Mouse (Mus musculus) kidney, embryonic 14.5 days (tissue): ENCODE data around the gene Spin1. TPM values are rescaled to one million over a fixed set of nuclear protein-coding genes. Genes with fewer than 3 reads are reported as not detected.
A peak's percentile ranks its signal among the peaks of the same experiment; 100 is the strongest.
"Not testable (repeated sequence)": the region's sequence is repeated elsewhere in the genome, so short reads cannot be mapped to it uniquely, and the experiment has no call there.

Experiments
- ATAC-seq: fragments of 200-750 bp; cut with Nextera tagmentation; 2 replicates; pipeline ENCODE4 v1.8.0; 2017; ENCODE audit warnings: moderate number of reproducible peaks, mild to moderate bottlenecking, moderate TSS enrichment, moderate library complexity; ENCODE audit not compliant: low FRiP score, low TSS enrichment
- H3K27ac ChIP-seq: fragments of 300-500 bp; sonication (generic); 2 replicates; pipeline ENCODE4 v1.5.1; 2014; ENCODE audit warnings: low read depth, mild to moderate bottlenecking, low read length, moderate library complexity, mixed read lengths
- H3K27me3 ChIP-seq: fragments of 300-500 bp; sonication (generic); 2 replicates; pipeline ENCODE4 v1.6.1; 2014; ENCODE audit warnings: mild to moderate bottlenecking, low read length; ENCODE audit not compliant: control insufficient read depth, insufficient read depth
- H3K36me3 ChIP-seq: fragments of 300-500 bp; sonication (generic); 2 replicates; pipeline ENCODE4 v1.6.1; 2014; ENCODE audit warnings: low read length, mixed read lengths; ENCODE audit not compliant: control insufficient read depth, insufficient read depth
- H3K4me1 ChIP-seq: fragments of 300-500 bp; sonication (generic); 2 replicates; pipeline ENCODE4 v1.6.1; 2014; ENCODE audit warnings: low read length, mixed read lengths; ENCODE audit not compliant: control insufficient read depth, insufficient read depth
- H3K4me2 ChIP-seq: fragments of 300-500 bp; sonication (generic); replicated peaks from 2 replicates; pipeline ENCODE4 v1.6.1; 2014; ENCODE audit warnings: low read depth, mild to moderate bottlenecking, low read length
- H3K4me3 ChIP-seq: fragments of 300-500 bp; sonication (generic); 2 replicates; pipeline ENCODE4 v1.5.1; 2014; ENCODE audit warnings: mild to moderate bottlenecking, low read length
- H3K9ac ChIP-seq: fragments of 300-500 bp; sonication (generic); 2 replicates; pipeline ENCODE4 v1.6.1; 2014; ENCODE audit warnings: low read depth, mild to moderate bottlenecking, low read length, moderate library complexity
- H3K9me3 ChIP-seq: fragments of 300-500 bp; sonication (generic); 2 replicates; pipeline ENCODE4 v1.6.1; 2016; ENCODE audit warnings: low read length; ENCODE audit not compliant: control insufficient read depth
- WGBS: fragments of 180-500 bp; shearing (Covaris S2); extraction: QIAGEN DNeasy Blood & Tissue Kit; methylation state at CpG from one replicate; pipeline ENCODE4 v1.1.7; 2014; 5-methylcytosine and 5-hydroxymethylcytosine counted together
- polyA plus RNA-seq: library from polyadenylated mRNA; unstranded; fragments of >200 nt; fragmentation: Nextera tagmentation; extraction: Ambion mirVana; gene quantifications from 2 replicates; pipeline ENCODE4 v1.2.1, GENCODE M21; 2014

The Spin1 gene
- polyA plus RNA-seq, 1 experiment from 2014 or later: 107 TPM

DNA sequence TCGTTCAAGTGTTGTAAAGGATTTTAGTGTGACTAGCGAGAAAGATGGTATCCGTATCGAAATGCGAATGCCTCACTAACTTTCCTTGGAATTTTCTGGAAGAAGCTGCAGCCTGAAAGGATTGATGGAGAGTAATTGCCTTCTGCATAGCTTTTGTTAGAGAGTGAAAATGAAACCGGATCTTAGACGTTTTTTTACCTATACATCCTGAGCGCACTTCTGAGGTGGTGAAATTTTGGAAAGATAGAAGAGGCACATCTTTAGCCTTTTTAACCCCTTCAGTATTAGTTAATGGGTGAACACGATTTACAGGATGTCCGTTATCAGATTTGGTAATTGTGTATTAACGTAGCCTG is 1.1 kb downstream of the Spin1 start:
- H3K9ac ChIP-seq: peak overlapping the region; percentile 98; the same call in 1 of the 2 replicates
- H3K36me3 ChIP-seq: no peaks in the 10 kb centered on the region
- H3K27me3 ChIP-seq: no peaks in the 10 kb centered on the region
- H3K4me2 ChIP-seq: peak overlapping the region; percentile 94
- H3K4me3 ChIP-seq: peak overlapping the region; percentile 69
- ATAC-seq: no peak
- peaks cover 3% of the 10 kb centered on the region; the same call in 1 of the 2 replicates for H3K9me3 ChIP-seq
- no peaks in the 10 kb centered on the region; the same call in 1 of the 2 replicates for H3K4me1 ChIP-seq
- H3K27ac ChIP-seq: peak overlapping the region; percentile 86
- 25% methylated on average over 11 of the region's 11 CpGs for WGBS

DNA sequence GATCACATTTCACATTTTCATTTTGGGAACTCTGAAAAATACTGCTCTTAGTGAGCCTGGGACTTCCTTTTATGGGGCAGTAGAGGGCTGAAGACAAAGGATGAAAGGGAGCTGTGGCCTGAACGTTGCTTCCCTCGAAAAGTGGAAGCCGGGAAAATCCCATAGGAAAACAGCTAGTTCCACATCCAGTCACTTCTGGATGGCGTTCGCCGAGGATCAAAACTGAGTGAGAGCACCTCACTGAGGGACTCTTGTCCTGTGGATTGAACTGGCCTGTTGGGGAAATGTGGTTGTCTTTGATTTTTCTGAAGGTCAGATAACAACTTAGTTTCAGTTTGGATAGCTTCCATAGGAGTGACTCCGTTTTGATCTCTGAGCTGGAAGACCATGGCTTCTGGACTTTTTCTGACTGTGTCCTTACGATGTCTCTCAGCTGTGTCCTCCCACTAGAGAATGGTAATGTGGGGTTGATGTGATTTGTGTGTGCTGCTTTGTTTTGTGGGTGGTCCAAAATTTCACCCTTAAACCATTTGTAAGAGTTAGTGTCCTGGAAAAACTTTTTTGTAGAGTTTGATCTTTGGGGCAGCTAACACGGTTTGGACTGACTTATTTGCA is 2.5 kb downstream of the Spin1 start:
- no peak overlapping the region; the same call in 1 of the 2 replicates for H3K27ac ChIP-seq
- H3K9ac ChIP-seq: no peak overlapping the region
- H3K4me3 ChIP-seq: 0 out of 2 replicates have a peak overlapping the region, but pooled peaks have one; percentile 69
- H3K9me3 ChIP-seq: peaks cover 3% of the 10 kb centered on the region; the same call in 1 of the 2 replicates
- 56% methylated on average over 9 of the region's 9 CpGs for WGBS
- H3K4me1 ChIP-seq: no peaks in the 10 kb centered on the region; the same call in 1 of the 2 replicates
- H3K36me3 ChIP-seq: no peaks in the 10 kb centered on the region
- H3K4me2 ChIP-seq: peak overlapping the region; percentile 94
- no peak for ATAC-seq
- no peaks in the 10 kb centered on the region for H3K27me3 ChIP-seq

DNA sequence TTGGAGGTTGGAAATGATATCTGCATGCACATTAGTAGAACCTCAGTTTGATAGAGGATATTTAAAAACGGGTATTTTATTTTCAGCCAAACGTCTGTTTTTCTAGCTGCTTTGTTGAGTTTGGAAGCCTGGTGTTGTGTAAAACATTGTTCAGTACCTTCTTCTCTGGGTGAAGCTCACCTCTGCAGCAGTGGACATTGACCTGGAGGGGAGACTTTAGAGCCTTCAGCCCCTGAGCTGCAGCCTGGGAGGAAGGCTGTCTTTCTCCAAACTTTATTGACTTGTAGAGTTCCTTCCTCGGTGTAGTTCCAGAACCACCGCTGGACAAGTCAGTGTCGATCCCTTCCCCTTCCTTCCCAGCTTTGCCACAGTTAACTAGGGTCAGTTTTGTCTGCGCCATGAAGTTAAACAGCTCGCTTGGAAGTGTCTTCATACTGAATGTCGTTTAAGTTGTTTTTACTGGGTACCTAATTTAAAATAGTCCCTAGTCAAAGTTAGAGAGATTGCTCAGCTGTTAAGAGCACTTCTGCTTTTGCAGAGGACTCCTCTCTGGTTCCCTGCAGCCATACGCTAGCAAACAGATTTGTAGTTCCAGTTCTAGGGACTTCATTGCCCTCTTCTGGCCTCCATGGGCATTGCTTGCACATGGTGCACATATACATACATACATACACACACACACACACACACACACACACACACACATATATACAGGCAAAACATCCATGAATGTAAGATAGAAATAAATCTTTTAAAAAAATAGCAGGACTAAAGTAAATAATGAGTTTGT is 3.4 kb downstream of the Spin1 start:
- WGBS: 96% methylated on average over 9 of the region's 9 CpGs
- ATAC-seq: no peak
- H3K36me3 ChIP-seq: no peaks in the 10 kb centered on the region
- H3K9me3 ChIP-seq: peaks cover 9% of the 10 kb centered on the region; the same call in 1 of the 2 replicates
- no peak overlapping the region for H3K4me2 ChIP-seq
- H3K4me3 ChIP-seq: no peak overlapping the region
- no peaks in the 10 kb centered on the region for H3K27me3 ChIP-seq
- H3K9ac ChIP-seq: no peak overlapping the region
- no peak overlapping the region for H3K27ac ChIP-seq
- H3K4me1 ChIP-seq: no peaks in the 10 kb centered on the region; the same call in 1 of the 2 replicates

DNA sequence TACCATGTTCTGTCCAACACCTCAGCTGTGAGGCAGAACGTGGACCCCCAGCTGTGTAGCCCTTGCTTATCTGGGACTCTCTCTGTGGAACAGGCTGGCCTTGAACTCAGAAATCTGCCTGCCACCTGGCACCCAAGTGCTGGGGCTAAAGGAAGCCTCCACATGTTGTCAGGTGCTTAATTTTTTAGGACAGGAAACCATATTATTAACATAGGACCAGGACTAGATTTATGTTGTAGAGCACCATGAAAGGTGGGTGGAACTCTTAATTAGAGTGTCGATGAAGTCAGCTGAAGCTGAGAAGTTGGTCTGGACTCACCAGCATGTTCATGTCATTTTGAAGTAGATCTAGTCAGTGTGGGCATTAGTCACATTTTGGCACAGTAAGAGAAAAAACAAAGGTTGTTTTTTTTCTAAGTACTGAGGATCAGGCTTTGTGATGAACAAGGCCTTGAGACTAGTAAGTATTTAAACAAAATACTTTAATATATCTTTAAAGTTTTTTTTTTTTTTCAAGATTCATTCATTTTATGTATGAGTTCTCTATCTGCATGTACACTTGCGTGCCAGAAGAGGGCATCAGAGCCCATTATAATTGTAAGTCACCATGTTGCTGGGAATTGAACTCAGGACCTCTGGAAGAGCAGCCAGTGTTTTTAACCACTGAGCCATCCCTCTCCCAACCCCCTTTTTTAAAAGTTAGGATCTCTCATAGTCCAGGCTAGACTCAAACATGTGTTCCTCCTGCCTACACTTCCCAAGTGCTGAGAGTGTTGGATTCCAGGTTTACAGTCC is 5.4 kb downstream of the Spin1 start:
- H3K9ac ChIP-seq: no peak overlapping the region
- no peaks in the 10 kb centered on the region for H3K27me3 ChIP-seq
- no peak for ATAC-seq
- H3K4me1 ChIP-seq: no peaks in the 10 kb centered on the region
- 95% methylated on average over 3 of the region's 3 CpGs for WGBS
- peaks cover 13% of the 10 kb centered on the region; the same call in 1 of the 2 replicates for H3K9me3 ChIP-seq
- no peak overlapping the region for H3K4me2 ChIP-seq
- no peak overlapping the region for H3K4me3 ChIP-seq
- 0 out of 2 replicates have a peak, but pooled peaks cover 5% of the 10 kb centered on the region for H3K36me3 ChIP-seq
- H3K27ac ChIP-seq: no peak overlapping the region

DNA sequence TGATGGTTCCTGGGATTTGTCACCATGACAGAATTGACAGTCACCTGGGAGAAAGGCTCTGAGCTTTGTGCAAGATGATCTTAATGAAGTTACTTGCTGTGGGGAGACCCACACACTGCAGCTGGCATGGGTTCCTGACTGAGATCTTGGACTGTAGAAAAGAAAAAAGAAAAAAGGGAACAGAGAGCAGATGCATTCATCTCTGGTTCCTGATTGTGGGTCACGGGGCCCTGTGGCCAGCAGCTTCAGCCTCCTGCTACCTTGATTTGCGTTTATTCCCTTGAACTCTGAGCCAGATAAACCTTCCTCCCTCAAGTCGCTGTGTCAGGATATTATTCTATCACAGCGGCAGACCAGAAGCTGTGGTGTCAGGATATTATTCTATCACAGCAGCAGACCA is 6.1 kb downstream of the Spin1 start:
- Histone ChIP-seq H3K4me2 (no peak overlapping the region), H3K4me3 (no peak overlapping the region), H3K9me3 (peaks cover 18% of the 10 kb centered on the region; the same call in 1 of the 2 replicates), H3K27ac (no peak overlapping the region), H3K36me3 (0 out of 2 replicates have a peak, but pooled peaks cover 9% of the 10 kb centered on the region), H3K9ac (no peak overlapping the region), H3K27me3 (no peaks in the 10 kb centered on the region), H3K4me1 (no peaks in the 10 kb centered on the region)
- WGBS: 74% methylated on average over 4 of the region's 4 CpGs
- no peak for ATAC-seq

DNA sequence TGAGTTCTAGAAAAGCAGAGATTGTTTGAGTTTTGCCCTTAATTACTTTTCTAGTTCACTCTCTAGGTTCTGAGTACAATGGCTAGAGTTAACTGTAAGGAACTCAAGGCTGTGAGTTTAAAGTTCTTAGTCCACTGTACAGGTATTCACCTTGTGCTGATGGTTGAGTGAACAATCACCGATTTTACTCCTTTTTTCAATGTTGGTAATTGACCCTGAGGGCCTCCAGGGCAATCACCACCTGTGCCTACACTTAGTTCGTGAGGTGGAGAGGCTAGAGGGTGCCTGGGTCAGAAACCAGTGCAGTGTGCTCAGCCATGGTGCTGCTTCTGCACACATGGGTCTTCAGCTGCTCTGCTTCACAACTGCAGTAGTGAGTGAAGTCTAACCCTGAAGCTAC is 8.8 kb downstream of the Spin1 start:
- no peaks in the 10 kb centered on the region for H3K4me1 ChIP-seq
- no peaks in the 10 kb centered on the region for H3K27me3 ChIP-seq
- no peak overlapping the region for H3K4me2 ChIP-seq
- peaks cover 15% of the 10 kb centered on the region for H3K9me3 ChIP-seq
- H3K4me3 ChIP-seq: no peak overlapping the region
- no peak overlapping the region for H3K9ac ChIP-seq
- H3K36me3 ChIP-seq: peaks cover 17% of the 10 kb centered on the region; the same call in 1 of the 2 replicates
- WGBS: 74% methylated on average over 2 of the region's 2 CpGs
- no peak for ATAC-seq
- no peak overlapping the region for H3K27ac ChIP-seq

DNA sequence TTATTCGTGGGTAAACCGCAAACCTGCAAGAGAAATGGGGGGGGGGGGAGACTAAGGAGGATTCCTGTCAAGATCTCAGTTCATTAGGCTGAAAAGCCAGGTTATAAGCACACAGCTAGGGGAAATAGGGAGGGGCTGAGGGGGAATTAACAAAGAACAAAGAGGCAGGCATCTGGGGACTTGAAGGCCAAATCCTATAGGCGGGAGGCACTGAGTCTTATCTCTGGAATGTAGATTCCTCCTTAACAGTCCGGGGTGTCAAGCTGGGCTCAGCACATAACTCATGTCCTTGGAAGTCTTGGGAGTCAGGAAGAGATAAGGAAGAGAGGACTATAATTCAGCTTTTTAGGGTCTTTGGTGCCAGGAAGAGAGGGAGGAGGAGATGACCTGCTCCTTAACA is 13.7 kb downstream of the Spin1 start:
- WGBS: 63% methylated on average over 4 of the region's 4 CpGs
- Histone ChIP-seq H3K9me3 (peaks cover 11% of the 10 kb centered on the region), H3K36me3 (peaks cover 17% of the 10 kb centered on the region; the same call in 1 of the 2 replicates)
- H3K4me3 ChIP-seq, ATAC-seq, H3K9ac ChIP-seq, H3K4me2 ChIP-seq, H3K4me1 ChIP-seq, H3K27ac ChIP-seq, H3K27me3 ChIP-seq: not testable (repeated sequence)

DNA sequence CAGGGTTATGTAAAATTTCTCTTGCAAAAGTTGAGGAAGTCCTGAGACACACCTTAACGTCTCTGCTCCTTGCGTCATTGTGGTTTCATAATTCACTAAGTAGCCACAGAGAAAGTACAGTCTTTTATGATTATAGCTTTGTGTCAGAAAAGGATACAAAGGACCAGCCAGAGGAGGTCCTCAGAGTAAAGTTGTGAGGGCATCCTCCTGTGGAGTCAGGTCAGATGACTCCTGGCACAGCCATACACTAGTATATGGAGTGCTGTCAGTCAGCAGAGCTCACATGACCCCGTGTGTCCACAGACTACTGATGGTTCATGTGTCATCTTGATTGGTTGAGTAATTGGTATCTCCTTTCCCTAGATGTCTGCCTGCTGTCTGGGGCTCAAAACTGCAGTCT is 15.1 kb downstream of the Spin1 start:
- no peak overlapping the region for H3K4me3 ChIP-seq
- peaks cover 11% of the 10 kb centered on the region for H3K9me3 ChIP-seq
- H3K36me3 ChIP-seq: peaks cover 12% of the 10 kb centered on the region; the same call in 1 of the 2 replicates
- no peak overlapping the region for H3K27ac ChIP-seq
- H3K4me2 ChIP-seq: no peak overlapping the region
- peaks cover 17% of the 10 kb centered on the region; the same call in 1 of the 2 replicates for H3K4me1 ChIP-seq
- H3K9ac ChIP-seq: no peak overlapping the region
- 77% methylated on average over 3 of the region's 3 CpGs for WGBS
- H3K27me3 ChIP-seq: no peaks in the 10 kb centered on the region
- ATAC-seq: 0 out of 2 replicates have a peak, but pooled peaks have one; percentile 35
